Mouse (Mus musculus) cerebellum, adult (tissue): ENCODE measurements around the gene Cnksr3.

ENCODE experiments used
- ATAC-seq: cut with Nextera tagmentation; 2 replicates; pipeline ENCODE4 v1.9.2; 2017; ENCODE audit warnings: mild to moderate bottlenecking, moderate library complexity, mixed read lengths; ENCODE audit not compliant: insufficient number of reproducible peaks, low FRiP score, low TSS enrichment

Cnksr3 gene

DNA sequence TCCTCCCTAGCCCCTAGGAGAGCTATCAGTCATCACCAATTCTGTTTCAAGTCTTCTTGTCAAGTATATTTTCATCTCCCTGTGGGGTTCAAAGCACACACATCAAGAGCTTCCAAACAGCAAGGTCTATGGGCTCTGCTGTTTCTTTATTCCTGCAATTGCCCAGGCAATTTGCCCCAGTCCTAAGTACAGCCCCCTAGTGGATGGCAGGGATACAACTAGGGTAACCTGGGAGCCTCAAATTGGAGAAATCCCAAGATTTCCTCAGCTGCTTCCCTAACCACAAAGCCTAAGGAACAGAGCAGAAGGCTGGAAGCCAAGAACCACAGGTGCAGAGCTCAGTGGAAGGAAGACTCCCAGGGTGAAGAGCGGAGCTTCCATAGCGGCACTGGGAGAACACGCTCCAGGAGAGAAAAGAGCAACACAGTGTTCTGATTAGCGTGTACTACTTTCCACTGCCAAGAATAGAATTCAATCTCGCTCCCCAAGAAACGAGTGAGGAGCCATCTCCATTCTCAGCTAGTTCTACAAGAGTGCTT, 100.5 kb downstream of the Cnksr3 start:
- peak; percentile 91 for ATAC-seq

- no peak for ATAC-seq
Observed at GRCm38 (mm10) chr10:7103872-7104271, 108.2 kb downstream of the Cnksr3 start.

GRCm38 (mm10) chr10:7077971-7078370, 134.1 kb downstream of the Cnksr3 start:
- no peak for ATAC-seq

GRCm38 (mm10) chr10:7077389-7077808, 134.6 kb downstream of the Cnksr3 start:
- ATAC-seq: peak; percentile 90

DNA sequence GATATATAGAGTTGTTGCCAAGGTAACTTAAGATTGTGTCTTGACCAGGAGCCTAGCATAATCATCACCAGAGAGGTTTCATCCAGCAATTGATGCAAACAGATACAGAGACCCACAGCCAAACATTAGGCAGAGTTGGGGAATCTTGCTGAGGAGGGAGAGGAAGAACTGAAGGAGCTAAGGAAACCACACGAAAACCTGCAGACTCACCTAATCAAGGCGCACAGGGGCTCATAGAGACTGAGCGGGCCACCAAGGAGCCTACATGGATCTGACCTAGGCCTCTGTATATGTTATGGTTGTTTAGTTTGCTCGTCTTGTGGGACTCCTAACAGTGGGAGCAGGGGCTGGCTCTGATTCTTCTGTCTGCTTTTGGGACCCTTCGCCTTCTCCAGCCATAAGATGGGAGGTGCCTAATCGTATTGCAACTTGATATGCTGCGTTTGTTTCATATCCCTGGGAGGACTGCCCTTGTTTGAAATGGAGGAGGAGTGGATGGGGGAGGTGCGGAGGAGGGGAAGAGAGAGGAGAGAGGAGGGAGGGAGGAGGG, 135.3 kb downstream of the Cnksr3 start:
- peak; percentile 46; the same call in 1 of the 2 replicates for ATAC-seq

- ATAC-seq: peak; percentile 80
Observed at GRCm38 (mm10) chr10:7076201-7076600, 135.8 kb downstream of the Cnksr3 start.

DNA sequence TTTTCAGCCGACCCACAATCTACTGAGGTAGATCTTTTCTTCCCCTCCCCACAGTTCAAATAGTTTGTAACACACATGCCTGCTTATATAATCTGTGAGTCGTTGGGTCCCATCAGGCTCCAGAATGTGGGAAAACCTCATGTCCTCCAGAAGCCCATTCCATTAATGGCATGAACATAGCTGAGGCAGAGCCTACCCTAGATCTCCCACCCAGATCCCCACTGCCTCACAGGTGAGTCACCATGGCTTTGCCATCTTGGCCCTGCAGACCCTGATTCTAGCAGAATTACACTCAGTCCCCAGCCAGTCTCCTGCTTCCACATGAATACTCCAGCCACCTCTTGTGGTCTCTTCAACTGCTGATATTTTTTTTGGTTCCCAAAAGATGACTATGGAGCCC, 136.4 kb downstream of the Cnksr3 start:
- ATAC-seq: no peak

- no peak for ATAC-seq
Observed at GRCm38 (mm10) chr10:7074231-7074630, 137.8 kb downstream of the Cnksr3 start.

- no peak for ATAC-seq
Observed at GRCm38 (mm10) chr10:7070924-7071323, 141.1 kb downstream of the Cnksr3 start.

- no peak for ATAC-seq
Observed at GRCm38 (mm10) chr10:7070100-7070835, 141.8 kb downstream of the Cnksr3 start.

DNA sequence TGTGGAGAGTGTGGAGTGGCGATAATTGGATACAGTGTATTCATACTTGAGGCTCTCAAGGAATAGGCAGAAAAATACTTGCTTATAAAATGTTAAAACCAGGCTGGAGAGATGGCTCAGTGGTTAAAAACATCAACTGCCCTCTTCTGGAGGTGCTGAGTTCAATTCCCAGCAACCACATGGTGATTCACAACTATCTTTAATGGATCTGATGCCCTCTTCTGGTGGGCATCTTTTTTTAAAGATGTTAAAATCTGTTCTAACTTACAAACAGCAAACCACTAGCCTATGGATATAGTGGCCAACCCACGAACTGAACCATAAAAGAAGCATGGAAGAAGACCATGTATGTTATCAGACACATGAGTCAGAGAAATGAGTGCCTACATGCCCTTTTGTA, 142.9 kb downstream of the Cnksr3 start:
- no peak for ATAC-seq
